In the genomic region with DNA sequence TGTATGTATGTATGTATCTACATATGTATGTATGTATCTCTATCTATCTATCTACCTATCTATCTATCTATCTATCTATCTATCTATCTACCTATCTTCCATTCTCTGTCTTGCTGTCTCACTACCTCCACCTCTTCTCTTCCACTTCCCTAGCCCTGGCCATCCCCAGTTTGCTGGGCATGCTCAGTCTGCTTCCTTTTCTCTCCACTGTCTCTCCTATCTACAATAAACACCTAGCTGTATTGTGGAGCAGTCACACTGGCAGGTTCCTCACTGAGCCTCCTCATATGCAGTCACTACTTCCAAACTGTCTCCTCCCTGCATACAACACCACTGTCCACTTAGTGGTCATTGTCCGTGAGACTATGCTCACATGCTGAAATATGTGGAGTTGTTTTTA, we compare ENCODE assay signal across 18 mouse cellular contexts. TPM values are rescaled to one million over a fixed set of nuclear protein-coding genes. Genes with fewer than 3 reads are reported as not detected.
DNase-seq lines count a peak whose midpoint lies in the region; TF ChIP-seq lines count a peak whose summit lies in the region.
"Had no signal": no experiment of that assay in that cellular context is flagged by ENCODE, and none has a peak within 500 bp of the region (broad histone marks: within the 10 kb centered on the region; RNA-seq: fewer than 3 reads in every experiment).

No protein-coding gene starts in this region.

- H3K9me3 ChIP-seq in MEL (replicated peaks; ENCODE audit: insufficient read depth, low read length): no peaks in the 10 kb centered on the region
- H3K9me3 ChIP-seq: G1E had no signal

- TF ChIP-seq CTCF in MEL (IDR thresholded peaks at IDR 0.05 in 2 of 3, conservative IDR thresholded peaks at IDR 0.05 in 1 of 3; ENCODE audit: control insufficient read depth in 1 of 3, insufficient read depth in 1 of 3, low read depth in 2 of 3, low read length in 3 of 3, poor library complexity in 1 of 3, severe bottlenecking in 1 of 3): no peak

- no peak for TF ChIP-seq POLR2A in MEL (IDR thresholded peaks at IDR 0.05; ENCODE audit: control insufficient read depth in 1 of 2, insufficient read depth in 1 of 2, low read depth in 1 of 2, low read length in 2 of 2, poor library complexity in 1 of 2)

- H3K27ac ChIP-seq in MEL (ENCODE audit: control insufficient read depth, low read depth, low read length): no peak overlapping the region

- peak; percentile 50 for DNase-seq in MEL (ENCODE audit: low read depth, low spot score)
- DNase-seq in c-Kit-positive CD71-positive TER-119-positive erythroid progenitor cells, embryonic 14.5 days (ENCODE audit: low spot score): no peak
- DNase-seq: adrenal gland, adult 2 months; adrenal gland, adult 8-10 months; adrenal gland, postnatal 10 days; adrenal gland, postnatal 14 days; adrenal gland, postnatal 25 days; adrenal gland, postnatal 36 days; B cell, adult 2 months; cerebellum, adult 11 months; cerebellum, adult 11-12 months; cerebellum, adult 18-20 months; cerebellum, adult 2 months; cerebellum, adult 8-10 months; cerebellum, adult 9-10 months had no signal

- H3K36me3 ChIP-seq in MEL (ENCODE audit: control insufficient read depth in 1 of 2, insufficient read depth in 2 of 2, low read length in 2 of 2): peaks cover 0 to 25% of the 10 kb centered on the region in 2 experiments; a peak in 2 of 4 replicates
- H3K36me3 ChIP-seq: G1E had no signal

- TF ChIP-seq RAD21 in MEL (IDR thresholded peaks at IDR 0.05; ENCODE audit: low read depth, low read length): no peak

- H3K79me2 ChIP-seq in MEL (ENCODE audit: control insufficient read depth, insufficient read depth, low read length, poor library complexity): no peaks in the 10 kb centered on the region

- H3K4me3 ChIP-seq in MEL (ENCODE audit: control insufficient read depth in 1 of 2, insufficient read depth in 1 of 2, low read depth in 2 of 2, low read length in 2 of 2): no peak overlapping the region

- no peaks in the 10 kb centered on the region for H3K27me3 ChIP-seq in MEL (ENCODE audit: control insufficient read depth in 1 of 2, insufficient read depth in 2 of 2, low read length in 2 of 2)
- H3K27me3 ChIP-seq: CH12.LX, Patski had no signal

- peaks cover 13 to 33% of the 10 kb centered on the region in 2 experiments for H3K4me1 ChIP-seq in MEL (ENCODE audit: control insufficient read depth in 1 of 2, insufficient read depth in 2 of 2, low read length in 2 of 2)

- no peak for TF ChIP-seq EP300 in MEL (IDR thresholded peaks at IDR 0.05; ENCODE audit: low read depth in 1 of 2, low read length in 2 of 2)

- no peak overlapping the region for H3K9ac ChIP-seq in MEL (ENCODE audit: control insufficient read depth, low read depth, low read length, poor library complexity, severe bottlenecking)

TF ChIP-seq in MEL, 35 proteins besides CTCF, POLR2A, EP300 and RAD21:
- TF ChIP-seq GATA1 (IDR thresholded peaks at IDR 0.05; ENCODE audit: low read depth, low read length) (peak; percentile 19; the same call in 1 of the 2 replicates), TAL1 (IDR thresholded peaks at IDR 0.05; ENCODE audit: low read length) (no peak), GABPA (IDR thresholded peaks at IDR 0.05; ENCODE audit: low read depth, low read length) (no peak), NRF1 (IDR thresholded peaks at IDR 0.05; ENCODE audit: insufficient read depth, low read depth, low read length, poor library complexity, severe bottlenecking) (peak; percentile 58), SIN3A (IDR thresholded peaks at IDR 0.05; ENCODE audit: low read length) (no peak), MAX (IDR thresholded peaks at IDR 0.05; ENCODE audit: low read length) (no peak), ELF1 (IDR thresholded peaks at IDR 0.05; ENCODE audit: low read depth, low read length) (no peak), USF1 (IDR thresholded peaks at IDR 0.05; ENCODE audit: low read depth, low read length) (no peak), ETS1 (IDR thresholded peaks at IDR 0.05; ENCODE audit: low read depth, low read length) (no peak)
TF ChIP-seq in MEL: peak in this region for 2.

RNA-seq across cellular contexts. Expression of a gene that starts 19.7 kb away (rescaled TPM):
- 0.23 and 0.26 TPM in 2 replicates for total RNA-seq in MEL (2012; rRNA removed)
- polyA plus RNA-seq in MEL (2012; ENCODE audit: insufficient read depth in 1 of 2, insufficient read length in 2 of 2, low read depth in 1 of 2, low replicate concordance in 2 of 2, missing spikeins in 1 of 2): under 1 TPM in 1 of 2 experiments, not detected in 1; 0.10 TPM
- total RNA-seq: adrenal gland, postnatal 14 days; adrenal gland, postnatal 25 days had no signal
- polyA plus RNA-seq: adrenal gland, adult 2 months; G1E had no signal
